22 mouse cellular contexts compared by ENCODE assay signal in genomic region chr8:101950599-101950998, GRCm38 (mm10).
DNase-seq lines count a peak whose midpoint lies in the region; ATAC-seq and TF ChIP-seq lines count a peak whose summit lies in the region.
"Had no signal": no experiment of that assay in that cellular context is flagged by ENCODE, and none has a peak within 500 bp of the region (broad histone marks: within the 10 kb centered on the region; RNA-seq: fewer than 3 reads in every experiment).

No protein-coding gene starts in this region.

- DNase-seq in frontal cortex, postnatal 14 days (ENCODE audit: low spot score in 2 of 2), result no peak
- DNase-seq in limb, embryonic 14.5 days (ENCODE audit: low spot score), result peak; percentile 30
- DNase-seq in limb, embryonic 10.5 days (ENCODE audit: low spot score), result no peak
- DNase-seq in gastrocnemius, postnatal 14 days, result peak; percentile 4
- DNase-seq in heart, postnatal 0 days (ENCODE audit: low spot score), result peak; percentile 65
- DNase-seq in spleen, adult 12 weeks (ENCODE audit: low spot score), result no peak
- DNase-seq in left cerebral cortex, adult 8-10 months (ENCODE audit: low spot score in 2 of 2), result no peak
- DNase-seq: B cell, adult 2 months; cerebellum, adult 9-11 months; kidney, adult 8-10 months; kidney, postnatal 25 days; lung, postnatal 14 days; right cerebral cortex, postnatal 4 days; thymus, adult 2 months had no signal

- TF ChIP-seq POLR2A in limb, embryonic 14.5 days (IDR thresholded peaks at IDR 0.05; ENCODE audit: borderline replicate concordance, extremely low read depth, insufficient read depth, insufficient read length), result no peak

- no peaks in the 10 kb centered on the region for H3K9me3 ChIP-seq in limb, embryonic 14.5 days (ENCODE audit: control insufficient read depth, low read length)
- H3K9me3 ChIP-seq in limb, embryonic 10.5 days (replicated peaks), result no peaks in the 10 kb centered on the region
- H3K9me3 ChIP-seq in heart, postnatal 0 days (replicated peaks; ENCODE audit: control insufficient read depth, low read length), result no peaks in the 10 kb centered on the region
- H3K9me3 ChIP-seq: forebrain, embryonic 13.5 days; hindbrain, embryonic 10.5 days; limb, embryonic 15.5 days; megakaryocyte, embryonic 14.5 days; neural tube, embryonic 12.5 days had no signal

- no peak overlapping the region for H3K27ac ChIP-seq in limb, embryonic 14.5 days (replicated peaks; ENCODE audit: low read depth, low read length)
- no peak overlapping the region for H3K27ac ChIP-seq in limb, embryonic 10.5 days
- H3K27ac ChIP-seq in heart, postnatal 0 days (ENCODE audit: low read depth), result peak overlapping the region; percentile 64
- H3K27ac ChIP-seq: forebrain, embryonic 13.5 days; hindbrain, embryonic 10.5 days; limb, embryonic 15.5 days; neural tube, embryonic 12.5 days had no signal

- intact Hi-C loops in gastrocnemius, postnatal 14 days (cut with DNase I; ENCODE audit: low total_unique reads), result no loop called here

- no peak overlapping the region for H3K4me3 ChIP-seq in limb, embryonic 14.5 days (replicated peaks; ENCODE audit: low read length)
- no peak overlapping the region for H3K4me3 ChIP-seq in limb, embryonic 10.5 days
- no peak overlapping the region for H3K4me3 ChIP-seq in heart, postnatal 0 days (ENCODE audit: low read depth, low read length)
- H3K4me3 ChIP-seq: forebrain, embryonic 13.5 days; hindbrain, embryonic 10.5 days; limb, embryonic 15.5 days; megakaryocyte, embryonic 14.5 days; neural tube, embryonic 12.5 days had no signal

- no peak overlapping the region for H3K4me2 ChIP-seq in limb, embryonic 14.5 days (replicated peaks; ENCODE audit: low read depth, low read length, severe bottlenecking)
- no peak overlapping the region for H3K4me2 ChIP-seq in heart, postnatal 0 days (ENCODE audit: low read depth, low read length)
- H3K4me2 ChIP-seq: forebrain, embryonic 13.5 days; limb, embryonic 15.5 days; neural tube, embryonic 12.5 days had no signal

- H3K27me3 ChIP-seq in limb, embryonic 14.5 days (ENCODE audit: control insufficient read depth, insufficient read depth, low read length), result no peaks in the 10 kb centered on the region
- H3K27me3 ChIP-seq in limb, embryonic 10.5 days (ENCODE audit: low read depth, poor library complexity, severe bottlenecking), result no peaks in the 10 kb centered on the region
- H3K27me3 ChIP-seq in heart, postnatal 0 days (ENCODE audit: control insufficient read depth, insufficient read depth, low read length), result no peaks in the 10 kb centered on the region
- H3K27me3 ChIP-seq: forebrain, embryonic 13.5 days; limb, embryonic 15.5 days; megakaryocyte, embryonic 14.5 days; neural tube, embryonic 12.5 days had no signal

- 0 out of 2 replicates have a peak, but pooled peaks have one; percentile 55 for TF ChIP-seq EP300 in heart, postnatal 0 days (IDR thresholded peaks at IDR 0.05; ENCODE audit: low read depth)

- no peaks in the 10 kb centered on the region for H3K36me3 ChIP-seq in limb, embryonic 14.5 days (ENCODE audit: control insufficient read depth, insufficient read depth, low read length)
- H3K36me3 ChIP-seq in limb, embryonic 10.5 days, result no peaks in the 10 kb centered on the region
- H3K36me3 ChIP-seq in heart, postnatal 0 days (replicated peaks; ENCODE audit: control insufficient read depth, insufficient read depth, low read length), result no peaks in the 10 kb centered on the region
- H3K36me3 ChIP-seq: hindbrain, embryonic 10.5 days; limb, embryonic 15.5 days; neural tube, embryonic 12.5 days had no signal

- ATAC-seq in frontal cortex, adult (ENCODE audit: low TSS enrichment), result peak; percentile 38; the same call in 1 of the 2 replicates
- ATAC-seq in limb, embryonic 14.5 days (ENCODE audit: low FRiP score, low read depth), result no peak
- ATAC-seq in heart, postnatal 0 days (ENCODE audit: insufficient read depth, low read depth), result peak; percentile 88
- ATAC-seq: forebrain, embryonic 13.5 days; inflammation-experienced regulatory T-cells, adult 6 months; midbrain, embryonic 16.5 days had no signal

- H3K9ac ChIP-seq in limb, embryonic 14.5 days (ENCODE audit: low read depth, low read length, severe bottlenecking), result no peak overlapping the region
- H3K9ac ChIP-seq in heart, postnatal 0 days (replicated peaks; ENCODE audit: low read depth, low read length), result no peak overlapping the region
- H3K9ac ChIP-seq: forebrain, embryonic 13.5 days; limb, embryonic 15.5 days; neural tube, embryonic 12.5 days had no signal

- WGBS in limb, embryonic 14.5 days, result 54% methylated on average over 2 of the region's 2 CpGs
- WGBS in limb, embryonic 10.5 days, result 84% methylated on average over 2 of the region's 2 CpGs
- 17% methylated on average over 2 of the region's 2 CpGs for WGBS in heart, postnatal 0 days

- TF ChIP-seq CTCF in heart, postnatal 0 days (IDR thresholded peaks at IDR 0.05; ENCODE audit: low read depth), result no peak

- no peaks in the 10 kb centered on the region for H3K4me1 ChIP-seq in limb, embryonic 14.5 days (ENCODE audit: control insufficient read depth, insufficient read depth, low read length)
- H3K4me1 ChIP-seq in limb, embryonic 10.5 days, result no peaks in the 10 kb centered on the region
- no peaks in the 10 kb centered on the region for H3K4me1 ChIP-seq in heart, postnatal 0 days (ENCODE audit: control insufficient read depth, insufficient read depth)
- H3K4me1 ChIP-seq: forebrain, embryonic 13.5 days; hindbrain, embryonic 10.5 days; limb, embryonic 15.5 days; megakaryocyte, embryonic 14.5 days; neural tube, embryonic 12.5 days had no signal

Comparison
In these comparisons a context has a peak if more than half of its experiments do, and no peak if none do; other contexts are left out.
1. DNase-seq: peak in limb, embryonic 14.5 days (single experiment), gastrocnemius, postnatal 14 days (single experiment) and heart, postnatal 0 days (single experiment); none in frontal cortex, postnatal 14 days (0 of 2), limb, embryonic 10.5 days (single experiment), spleen, adult 12 weeks (single experiment) and left cerebral cortex, adult 8-10 months (0 of 2).